Mouse (Mus musculus) right cerebral cortex, adult 18-20 months (tissue): ENCODE data around the gene Dll1.

Experiments
- DNase-seq: peaks from one replicate; pipeline ENCODE4 v3.0.0; 2022; ENCODE audit warnings: mixed read lengths

The Dll1 gene

DNA sequence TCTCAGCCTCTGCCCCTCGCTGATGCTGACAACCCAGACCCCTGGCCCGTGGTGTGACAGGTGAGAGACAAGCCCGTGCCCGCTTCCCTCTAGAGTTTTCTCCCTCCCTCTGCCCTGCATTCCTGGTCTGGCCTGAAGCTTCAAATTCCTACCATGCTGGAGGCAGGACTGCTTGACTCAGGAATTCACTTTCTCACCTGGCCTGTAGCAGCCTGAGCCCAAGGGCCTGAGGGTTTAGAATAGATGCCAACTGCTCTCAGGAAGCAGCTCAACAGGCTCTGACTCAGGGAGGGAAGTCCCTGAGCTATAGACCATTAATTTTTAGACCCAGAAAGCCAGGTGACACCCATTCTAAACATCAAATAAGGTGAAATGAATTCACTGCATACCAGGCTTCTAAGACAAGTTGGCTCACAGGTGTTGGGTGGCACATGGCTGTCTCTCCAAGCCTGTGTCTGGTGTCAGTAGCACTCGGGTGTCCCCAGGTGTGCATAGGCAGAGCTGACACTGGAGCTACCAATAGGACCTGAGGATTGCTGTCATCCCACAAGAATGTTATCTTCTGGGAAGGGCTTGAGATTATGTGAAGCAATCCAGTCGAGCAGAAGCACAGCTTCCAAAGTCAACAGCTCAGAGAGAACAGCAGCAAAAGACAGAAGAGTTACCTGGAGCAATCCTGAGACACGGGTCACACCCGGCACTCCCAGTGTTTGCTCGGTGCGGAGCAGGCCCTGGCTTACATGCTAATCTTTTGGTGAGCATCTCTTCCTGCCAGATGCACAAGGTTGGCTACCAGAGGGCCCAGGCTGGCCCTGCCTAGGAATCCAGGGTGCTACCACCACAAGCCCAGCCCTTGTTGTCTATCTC is 50.5 kb downstream of the Dll1 start:
- DNase-seq = no peak

DNA sequence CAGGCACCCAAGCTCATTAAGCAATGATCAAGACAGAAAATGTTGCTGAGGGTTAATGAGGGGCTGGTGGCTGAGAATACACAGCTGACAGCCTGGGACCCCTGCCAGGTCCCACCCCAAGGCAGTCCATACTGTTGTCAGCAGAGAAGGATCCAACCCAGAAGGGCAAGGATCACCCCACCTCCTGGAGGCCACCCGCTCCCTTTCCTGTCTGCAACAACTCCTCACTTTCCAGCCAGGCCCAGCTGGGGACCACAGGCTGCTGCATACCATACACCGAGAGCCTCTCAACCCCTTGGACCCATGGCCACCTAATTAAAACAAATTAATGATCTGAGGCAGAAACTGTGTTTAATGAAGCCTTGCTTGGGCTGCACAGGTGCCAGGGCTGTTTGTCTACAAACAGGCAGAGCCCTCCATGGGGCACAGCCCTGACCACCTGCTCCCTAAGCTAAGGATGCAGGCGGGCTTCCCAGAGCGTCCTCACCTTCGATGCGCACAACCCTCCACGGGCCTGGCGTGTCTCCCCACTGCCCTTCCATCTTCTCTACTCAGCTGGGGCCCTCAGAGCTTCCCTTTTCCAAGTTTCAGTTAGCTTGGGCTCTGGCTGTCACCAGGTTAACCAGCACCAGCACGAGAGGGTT is 53.4 kb downstream of the Dll1 start:
- no peak for DNase-seq
